Mouse (Mus musculus): ENCODE data around the gene Atrnl1.

DNA sequence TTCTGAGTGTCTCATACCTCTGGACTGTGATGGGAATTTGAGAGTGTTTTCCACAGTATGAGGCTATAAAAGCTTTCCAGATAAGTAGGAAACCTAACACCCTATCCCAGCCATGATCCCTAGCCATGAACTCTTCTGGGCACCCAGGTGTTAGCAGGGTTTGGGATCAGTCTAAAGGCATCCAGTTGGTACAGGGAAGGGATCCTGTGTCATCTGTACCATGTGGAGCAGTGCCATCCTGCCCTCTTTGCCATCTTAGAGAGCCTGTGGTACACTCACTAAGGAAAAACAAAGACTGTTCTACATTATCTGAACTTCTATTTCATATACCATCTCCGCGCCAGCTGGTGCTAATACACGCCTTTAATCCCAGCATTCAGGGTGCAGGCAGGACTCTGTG, 499.7 kb downstream of the Atrnl1 start:
- no peak for TF ChIP-seq EP300 (optimal IDR thresholded peaks at IDR 0.05)
- TF ChIP-seq CTCF (IDR thresholded peaks at IDR 0.05; ENCODE audit: low read depth) = no peak

Data from stomach, postnatal 0 days (tissue).